Mouse (Mus musculus): ENCODE data around the gene Kcnc2. TPM values are rescaled to one million over a fixed set of nuclear protein-coding genes. Genes with fewer than 3 reads are reported as not detected.

The Kcnc2 gene
- polyA plus RNA-seq, 1 experiment: not detected

- no peak for TF ChIP-seq GATA1 (IDR thresholded peaks at IDR 0.05; ENCODE audit: low read length)
These were observed 214.9 kb downstream of the Kcnc2 start for GRCm38 (mm10) chr10:112485819-112486218.

GRCm38 (mm10) chr10:112488751-112489150 lies 217.8 kb downstream of the Kcnc2 start:
- TF ChIP-seq GATA1 (IDR thresholded peaks at IDR 0.05; ENCODE audit: low read length): no peak

Other genes starting within 250 kb of the Kcnc2 start
- gene Glipr1l1, start 210.9 kb upstream of the Kcnc2 start, polyA plus RNA-seq (2012): not detected in 2 replicates
- gene Glipr1l2, start 187.8 kb upstream of the Kcnc2 start, polyA plus RNA-seq (2012): not detected in 2 replicates
- not detected in 2 replicates for gene Glipr1l3, start 110.8 kb upstream of the Kcnc2 start, polyA plus RNA-seq (2012)
- not detected in 2 replicates for gene Caps2, start 107.5 kb upstream of the Kcnc2 start, polyA plus RNA-seq (2012)

Measured in G1E-ER4 (cell line).